Mouse (Mus musculus) heart, adult 2 months (tissue): ENCODE measurements around the gene Cpeb3. TPM values are rescaled to one million over a fixed set of nuclear protein-coding genes. Genes with fewer than 3 reads are reported as not detected.
A peak's percentile ranks its signal among the peaks of the same experiment; 100 is the strongest.

Experiments
- DNase-seq, 2 experiments: peaks; one replicate each; pipeline ENCODE4 v3.0.0; 2021
- H3K27ac ChIP-seq: fragments of 200-600 bp; 2 replicates; pipeline ENCODE4 v1.8.1; 2022
- H3K27me3 ChIP-seq: fragments of 200-500 bp; 2 replicates; pipeline ENCODE4 v1.6.1; 2012; ENCODE audit warnings: mild to moderate bottlenecking, low read length, inconsistent platforms, mixed read lengths; ENCODE audit not compliant: control insufficient read depth, insufficient read depth
- H3K36me3 ChIP-seq: fragments of 200-500 bp; 2 replicates; pipeline ENCODE4 v1.6.1; 2012; ENCODE audit warnings: low read length, inconsistent platforms; ENCODE audit not compliant: control insufficient read depth, insufficient read depth
- H3K4me1 ChIP-seq: fragments of 200-500 bp; 2 replicates; pipeline ENCODE4 v1.6.1; 2011; ENCODE audit warnings: low read length; ENCODE audit not compliant: control insufficient read depth, insufficient read depth
- H3K4me3 ChIP-seq: fragments of 200-600 bp; 2 replicates; pipeline ENCODE4 v1.8.1; 2022
- H3K79me2 ChIP-seq: fragments of 200-500 bp; replicated peaks from 2 replicates; pipeline ENCODE4 v1.6.1; 2012; ENCODE audit warnings: mild to moderate bottlenecking, inconsistent platforms, low read length, moderate library complexity, mixed read lengths; ENCODE audit not compliant: control insufficient read depth, insufficient read depth
- H3K9ac ChIP-seq: fragments of 200-500 bp; 2 replicates; pipeline ENCODE4 v1.6.1; 2012; ENCODE audit warnings: low read depth, mild to moderate bottlenecking, control low read depth, inconsistent platforms, low read length, mixed read lengths
- CTCF ChIP-seq: fragments of 200-600 bp; IDR thresholded peaks from 2 replicates; pipeline ENCODE4 v1.8.1; 2022; ENCODE audit warnings: antibody characterized with exemption, mild to moderate bottlenecking, moderate library complexity
- EP300 ChIP-seq: fragments of 200-500 bp; IDR thresholded peaks from 2 replicates; pipeline ENCODE4 v1.6.1; 2011; ENCODE audit warnings: low read depth, low read length, control low read depth; ENCODE audit not compliant: insufficient read depth
- POLR2A ChIP-seq: fragments of 200-500 bp; IDR thresholded peaks from 2 replicates; pipeline ENCODE4 v1.6.1; 2011; ENCODE audit warnings: mild to moderate bottlenecking, low read depth, low read length, control low read depth; ENCODE audit not compliant: insufficient read depth
- WGBS: fragments of 180-500 bp; shearing (Covaris S2); methylation state at CpG from one replicate; pipeline ENCODE4 v1.1.7; 2018; 5-methylcytosine and 5-hydroxymethylcytosine counted together
- intact Hi-C: fragments of 180-260 bp; cut with DNase I; formaldehyde crosslinking; loops from one replicate; pipeline ENCODE4 v1.15.1; 2025
- polyA plus RNA-seq: library from polyadenylated mRNA; depleted of rRNA; stranded (reverse); fragments of >200 nt; gene quantifications from 2 replicates; pipeline ENCODE4 v1.2.3, GENCODE M21; 2012
- total RNA-seq, 2 experiments: library from RNA; stranded (reverse); gene quantifications; 2 replicates each; pipeline ENCODE4 v1.2.3; 2021

Cpeb3 gene
- total and polyA plus RNA-seq, 3 experiments: 35.6 to 96.9 (median 78.9) TPM

GRCm38 (mm10) chr19:37095666-37096330 is 112.6 kb downstream of the Cpeb3 start:
- Histone ChIP-seq H3K27ac (no peak overlapping the region), H3K27me3 (no peaks in the 10 kb centered on the region), H3K79me2 (no peaks in the 10 kb centered on the region), H3K36me3 (no peaks in the 10 kb centered on the region), H3K4me1 (peaks cover 3% of the 10 kb centered on the region; the same call in 1 of the 2 replicates), H3K4me3 (no peak overlapping the region), H3K9ac (no peak overlapping the region)
- DNase-seq: no peak
- 87% methylated on average over 4 of the region's 4 CpGs for WGBS
- TF ChIP-seq POLR2A: no peak
- no peak for TF ChIP-seq EP300
- 0 out of 2 replicates have a peak, but pooled peaks have one; percentile 14 for TF ChIP-seq CTCF
- intact Hi-C loops: no loop called here

DNA sequence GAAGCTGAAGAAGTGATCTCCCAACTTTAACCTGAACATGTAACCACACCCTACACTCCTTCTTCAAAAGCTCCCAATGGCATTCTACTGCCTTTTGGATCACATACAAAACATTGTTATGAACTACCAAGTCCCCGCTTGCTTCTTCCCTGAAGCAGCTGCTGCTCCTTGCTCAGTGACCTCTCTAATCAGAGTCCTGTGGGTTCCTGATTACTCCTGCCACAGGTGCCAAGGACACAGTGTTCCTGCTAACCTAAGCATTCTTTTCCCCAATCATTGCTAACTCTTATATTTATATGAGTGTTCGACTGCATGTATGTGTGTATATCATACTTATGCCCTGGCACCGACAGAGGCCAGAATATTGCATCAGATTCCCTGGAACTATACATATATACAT is 115.2 kb downstream of the Cpeb3 start:
- no peak for DNase-seq
- Histone ChIP-seq H3K4me1 (peaks cover 3% of the 10 kb centered on the region; the same call in 1 of the 2 replicates), H3K9ac (no peak overlapping the region), H3K4me3 (no peak overlapping the region), H3K27me3 (no peaks in the 10 kb centered on the region), H3K79me2 (no peaks in the 10 kb centered on the region), H3K27ac (peak overlapping the region; percentile 34), H3K36me3 (peaks cover 4% of the 10 kb centered on the region)
- intact Hi-C loops: no loop called here
- 63% methylated on average over 3 of the region's 3 CpGs for whole genome bisulfite sequencing
- TF ChIP-seq POLR2A (no peak), EP300 (no peak), CTCF (no peak)

GRCm38 (mm10) chr19:37090146-37091061 is 118.0 kb downstream of the Cpeb3 start:
- no peak overlapping the region for H3K9ac ChIP-seq
- TF ChIP-seq POLR2A (no peak), EP300 (no peak), CTCF (no peak)
- WGBS: 50% methylated on average over 8 of the region's 8 CpGs
- intact Hi-C loops: no loop called here
- H3K79me2 ChIP-seq: no peaks in the 10 kb centered on the region
- no peaks in the 10 kb centered on the region for H3K4me1 ChIP-seq
- H3K27me3 ChIP-seq: no peaks in the 10 kb centered on the region
- no peak for DNase-seq
- no peak overlapping the region for H3K27ac ChIP-seq
- no peak overlapping the region for H3K4me3 ChIP-seq
- H3K36me3 ChIP-seq: peaks cover 7% of the 10 kb centered on the region

- TF ChIP-seq EP300 (no peak), POLR2A (no peak), CTCF (no peak)
- 50% methylated on average over 8 of the region's 8 CpGs for WGBS
- intact Hi-C loops: no loop called here
- H3K27me3 ChIP-seq: no peaks in the 10 kb centered on the region
- H3K4me1 ChIP-seq: no peaks in the 10 kb centered on the region
- no peak overlapping the region for H3K27ac ChIP-seq
- H3K4me3 ChIP-seq: no peak overlapping the region
- peaks cover 7% of the 10 kb centered on the region for H3K36me3 ChIP-seq
- no peak for DNase-seq
- H3K9ac ChIP-seq: no peak overlapping the region
- no peaks in the 10 kb centered on the region for H3K79me2 ChIP-seq
Measured at GRCm38 (mm10) chr19:37088043-37088748, 120.2 kb downstream of the Cpeb3 start.

DNA sequence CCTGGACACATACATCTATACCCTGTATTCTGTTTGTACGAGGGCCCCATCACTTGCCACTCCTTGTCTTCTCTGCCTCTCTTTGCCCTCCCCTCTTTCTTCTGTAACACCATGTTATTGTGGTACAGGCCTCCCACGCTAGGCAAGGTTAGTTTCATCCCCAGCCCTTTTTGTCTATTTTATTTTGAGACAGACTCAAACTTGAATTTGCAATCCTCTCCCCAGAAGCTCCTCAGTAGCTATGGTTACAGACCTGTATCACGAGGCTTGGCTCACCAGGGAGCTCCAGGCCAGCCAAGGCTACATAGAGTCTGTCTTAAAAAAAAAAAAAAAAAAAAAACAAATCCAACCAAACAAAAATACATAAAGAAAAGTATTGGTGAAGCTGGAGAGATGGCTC is 123.9 kb downstream of the Cpeb3 start:
- no peak for DNase-seq
- TF ChIP-seq EP300: no peak
- TF ChIP-seq POLR2A: no peak
- no peak for TF ChIP-seq CTCF
- Histone ChIP-seq H3K27me3 (no peaks in the 10 kb centered on the region), H3K36me3 (peaks cover 14% of the 10 kb centered on the region), H3K9ac (no peak overlapping the region), H3K79me2 (no peaks in the 10 kb centered on the region), H3K4me1 (no peaks in the 10 kb centered on the region), H3K27ac (no peak overlapping the region), H3K4me3 (no peak overlapping the region)
- 77% methylated on average over 3 of the region's 3 CpGs for WGBS
- intact Hi-C loops: no loop called here
